In genomic region chr12:75540621-75541171, GRCm38 (mm10) we compare ENCODE assay signal across 30 mouse cellular contexts. TPM values are rescaled to one million over a fixed set of nuclear protein-coding genes. Genes with fewer than 3 reads are reported as not detected.
DNase-seq lines count a peak whose midpoint lies in the region; ATAC-seq and TF ChIP-seq lines count a peak whose summit lies in the region.
"Had no signal": no experiment of that assay in that cellular context is flagged by ENCODE, and none has a peak within 500 bp of the region (broad histone marks: within the 10 kb centered on the region; RNA-seq: fewer than 3 reads in every experiment).

No protein-coding gene starts in this region.

- H3K27ac ChIP-seq in heart, postnatal 0 days (ENCODE audit: low read depth): peak overlapping the region; percentile 34; the same call in 1 of the 2 replicates
- H3K27ac ChIP-seq in liver, adult 2 months (replicated peaks; ENCODE audit: insufficient read depth, low read depth, low read length): peak overlapping the region; percentile 1; the same call in 1 of the 2 replicates
- no peak overlapping the region for H3K27ac ChIP-seq in liver, embryonic 11.5 days (ENCODE audit: low read depth, low read length)
- H3K27ac ChIP-seq in cortical plate, adult 2 months (ENCODE audit: insufficient read depth, low read length): peak overlapping the region; percentile 2; the same call in 1 of the 2 replicates
- H3K27ac ChIP-seq: embryonic facial prominence, embryonic 12.5 days; hindbrain, embryonic 14.5 days; kidney, postnatal 0 days; limb, embryonic 10.5 days; limb, embryonic 15.5 days; liver, embryonic 15.5 days; neural tube, embryonic 12.5 days had no signal

- H3K4me2 ChIP-seq in heart, postnatal 0 days (ENCODE audit: low read depth, low read length): no peak overlapping the region
- no peak overlapping the region for H3K4me2 ChIP-seq in liver, embryonic 11.5 days
- H3K4me2 ChIP-seq: embryonic facial prominence, embryonic 12.5 days; heart, embryonic 11.5 days; hindbrain, embryonic 14.5 days; limb, embryonic 15.5 days; liver, embryonic 15.5 days; lung, embryonic 14.5 days; midbrain, embryonic 11.5 days; neural tube, embryonic 12.5 days had no signal

- WGBS in heart, postnatal 0 days: 81% methylated on average over 5 of the region's 5 CpGs
- 82% methylated on average over 5 of the region's 5 CpGs for WGBS in liver, adult 2 months
- 79% methylated on average over 5 of the region's 5 CpGs for WGBS in liver, embryonic 11.5 days

- ATAC-seq in frontal cortex, adult (ENCODE audit: low TSS enrichment): peak; percentile 71
- ATAC-seq in heart, postnatal 0 days (ENCODE audit: insufficient read depth, low read depth): no peak
- no peak for ATAC-seq in liver, embryonic 11.5 days (replicated peaks; ENCODE audit: low FRiP score)
- ATAC-seq: forebrain, embryonic 14.5 days; midbrain, embryonic 16.5 days; Patski had no signal

- no peak overlapping the region for H3K9ac ChIP-seq in heart, postnatal 0 days (replicated peaks; ENCODE audit: low read depth, low read length)
- H3K9ac ChIP-seq in liver, adult 2 months (ENCODE audit: low read depth, low read length): no peak overlapping the region
- H3K9ac ChIP-seq in liver, embryonic 11.5 days (ENCODE audit: low read depth, low read length): no peak overlapping the region
- H3K9ac ChIP-seq: embryonic facial prominence, embryonic 12.5 days; hindbrain, embryonic 14.5 days; limb, embryonic 15.5 days; liver, embryonic 15.5 days; lung, embryonic 14.5 days; neural tube, embryonic 12.5 days had no signal

- no peak for TF ChIP-seq EP300 in heart, postnatal 0 days (IDR thresholded peaks at IDR 0.05; ENCODE audit: low read depth)

- H3K36me3 ChIP-seq in heart, postnatal 0 days (replicated peaks; ENCODE audit: control insufficient read depth, insufficient read depth, low read length): no peaks in the 10 kb centered on the region
- no peaks in the 10 kb centered on the region for H3K36me3 ChIP-seq in liver, adult 2 months (ENCODE audit: control insufficient read depth, insufficient read depth, low read length)
- no peaks in the 10 kb centered on the region for H3K36me3 ChIP-seq in liver, embryonic 11.5 days (ENCODE audit: control insufficient read depth, insufficient read depth, low read length)
- H3K36me3 ChIP-seq: embryonic facial prominence, embryonic 12.5 days; limb, embryonic 10.5 days; limb, embryonic 15.5 days; liver, embryonic 15.5 days; neural tube, embryonic 12.5 days had no signal

- peaks cover 24% of the 10 kb centered on the region; the same call in 1 of the 2 replicates for H3K4me1 ChIP-seq in heart, postnatal 0 days (ENCODE audit: control insufficient read depth, insufficient read depth)
- peaks cover 26% of the 10 kb centered on the region for H3K4me1 ChIP-seq in liver, adult 2 months (ENCODE audit: control insufficient read depth, insufficient read depth, low read length)
- peaks cover 21% of the 10 kb centered on the region for H3K4me1 ChIP-seq in liver, embryonic 11.5 days (replicated peaks; ENCODE audit: control insufficient read depth, insufficient read depth, low read length)
- H3K4me1 ChIP-seq in cortical plate, adult 2 months (ENCODE audit: control insufficient read depth, insufficient read depth, low read length): peaks cover 23% of the 10 kb centered on the region

- peaks cover 43% of the 10 kb centered on the region for H3K79me2 ChIP-seq in liver, adult 2 months (ENCODE audit: control insufficient read depth, insufficient read depth, low read length)

- TF ChIP-seq POLR2A in liver, adult 2 months (IDR thresholded peaks at IDR 0.05; ENCODE audit: extremely low read depth, insufficient read depth, low read length): no peak
- no peak for TF ChIP-seq POLR2A in cortical plate, adult 2 months (IDR thresholded peaks at IDR 0.05; ENCODE audit: extremely low read depth, insufficient read depth, low read length)

- DNase-seq in frontal cortex, postnatal 14 days (ENCODE audit: low spot score in 2 of 2): no peak
- DNase-seq in heart, postnatal 0 days (ENCODE audit: low spot score): no peak
- DNase-seq in heart, postnatal 4 days: no peak
- no peak for DNase-seq in liver, adult 2 months (ENCODE audit: extremely low read depth, low read depth, low spot score)
- no peak for DNase-seq in liver, embryonic 11.5 days (ENCODE audit: low spot score)
- DNase-seq in urinary bladder, postnatal 10 days (ENCODE audit: low spot score): no peak
- DNase-seq: adrenal gland, postnatal 14 days; cerebellum, postnatal 36 days; embryo, embryonic 11 days; heart, postnatal 10 days; kidney, adult 18-20 months; kidney, postnatal 4 days; lung, embryonic 14.5 days; lung, postnatal 14 days; right cerebral cortex, postnatal 14 days; thymus, postnatal 14 days had no signal

- no peak overlapping the region for H3K4me3 ChIP-seq in heart, postnatal 0 days (ENCODE audit: low read depth, low read length)
- no peak overlapping the region for H3K4me3 ChIP-seq in liver, adult 2 months (ENCODE audit: insufficient read depth, low read depth, low read length)
- H3K4me3 ChIP-seq in liver, embryonic 11.5 days (ENCODE audit: low read depth, low read length): no peak overlapping the region
- no peak overlapping the region for H3K4me3 ChIP-seq in cortical plate, adult 2 months (ENCODE audit: insufficient read depth, low read length)
- H3K4me3 ChIP-seq: embryonic facial prominence, embryonic 12.5 days; limb, embryonic 10.5 days; limb, embryonic 15.5 days; liver, embryonic 15.5 days; neural tube, embryonic 12.5 days had no signal

- no peaks in the 10 kb centered on the region for H3K27me3 ChIP-seq in heart, postnatal 0 days (ENCODE audit: control insufficient read depth, insufficient read depth, low read length)
- no peaks in the 10 kb centered on the region for H3K27me3 ChIP-seq in liver, adult 2 months (ENCODE audit: control insufficient read depth, insufficient read depth, low read length)
- no peaks in the 10 kb centered on the region for H3K27me3 ChIP-seq in liver, embryonic 11.5 days (replicated peaks; ENCODE audit: control insufficient read depth, insufficient read depth, low read length)
- H3K27me3 ChIP-seq: embryonic facial prominence, embryonic 12.5 days; limb, embryonic 15.5 days; liver, embryonic 15.5 days; neural tube, embryonic 12.5 days; Patski had no signal

- no peaks in the 10 kb centered on the region for H3K9me3 ChIP-seq in heart, postnatal 0 days (replicated peaks; ENCODE audit: control insufficient read depth, low read length)
- H3K9me3 ChIP-seq in liver, embryonic 11.5 days (ENCODE audit: control insufficient read depth, low read length): no peaks in the 10 kb centered on the region
- H3K9me3 ChIP-seq: embryonic facial prominence, embryonic 12.5 days; limb, embryonic 10.5 days; limb, embryonic 15.5 days; liver, embryonic 15.5 days; neural tube, embryonic 12.5 days had no signal

- TF ChIP-seq CTCF in heart, postnatal 0 days (IDR thresholded peaks at IDR 0.05; ENCODE audit: low read depth): no peak
- no peak for TF ChIP-seq CTCF in liver, adult 2 months (IDR thresholded peaks at IDR 0.05; ENCODE audit: low read depth, low read length)
- TF ChIP-seq CTCF in cortical plate, adult 2 months (IDR thresholded peaks at IDR 0.05; ENCODE audit: extremely low read depth, insufficient read depth, low read length): no peak

RNA-seq across cellular contexts. Expression of gene Ppp2r5e, which starts 55.3 kb away (rescaled TPM):
- total RNA-seq in heart, postnatal 0 days (2014; rRNA removed; ENCODE audit: low replicate concordance): 7.5 and 11.5 TPM in 2 replicates
- 7.5 and 9.5 TPM in 2 replicates for polyA plus RNA-seq in heart, postnatal 0 days (2015; fragmentation: Nextera tagmentation; extraction: Ambion mirVana)
- total RNA-seq in heart, postnatal 4 days (2021): 10 to 100 TPM; 35.1 to 39.1 TPM
- 19.2 and 21.3 TPM in 2 replicates for total RNA-seq in liver, adult 2 months (2014; rRNA removed)
- 8.2 and 11.4 TPM in 2 replicates for polyA plus RNA-seq in liver, adult 2 months (2012; rRNA removed)
- 10.0 and 10.7 TPM in 2 replicates for polyA plus RNA-seq in liver, embryonic 11.5 days (2014; fragmentation: Nextera tagmentation; extraction: Ambion mirVana)
- polyA plus RNA-seq in cortical plate, adult 2 months (2012; rRNA removed): 34.9 and 35.7 TPM in 2 replicates
